Mouse (Mus musculus) neutrophil, adult 5-6 weeks (primary cell): ENCODE measurements around the gene Ccdc28a. TPM values are rescaled to one million over a fixed set of nuclear protein-coding genes. Genes with fewer than 3 reads are reported as not detected.

Experiments used
- ATAC-seq: fragments of 151-379, 151-347 bp; 2 replicates; pipeline ENCODE4 v1.8.0; 2017; ENCODE audit warnings: mild to moderate bottlenecking, moderate TSS enrichment; ENCODE audit not compliant: insufficient number of reproducible peaks, poor library complexity, low FRiP score, severe bottlenecking; ENCODE audit errors: extremely low read depth
- total RNA-seq: library from RNA; stranded (forward); fragments of 200-1000 nt; gene quantifications from 2 replicates; pipeline ENCODE4 v1.2.3, GENCODE M21; 2017

Ccdc28a gene
- total RNA-seq, 1 experiment from 2014 or later, result 19.0 TPM

DNA sequence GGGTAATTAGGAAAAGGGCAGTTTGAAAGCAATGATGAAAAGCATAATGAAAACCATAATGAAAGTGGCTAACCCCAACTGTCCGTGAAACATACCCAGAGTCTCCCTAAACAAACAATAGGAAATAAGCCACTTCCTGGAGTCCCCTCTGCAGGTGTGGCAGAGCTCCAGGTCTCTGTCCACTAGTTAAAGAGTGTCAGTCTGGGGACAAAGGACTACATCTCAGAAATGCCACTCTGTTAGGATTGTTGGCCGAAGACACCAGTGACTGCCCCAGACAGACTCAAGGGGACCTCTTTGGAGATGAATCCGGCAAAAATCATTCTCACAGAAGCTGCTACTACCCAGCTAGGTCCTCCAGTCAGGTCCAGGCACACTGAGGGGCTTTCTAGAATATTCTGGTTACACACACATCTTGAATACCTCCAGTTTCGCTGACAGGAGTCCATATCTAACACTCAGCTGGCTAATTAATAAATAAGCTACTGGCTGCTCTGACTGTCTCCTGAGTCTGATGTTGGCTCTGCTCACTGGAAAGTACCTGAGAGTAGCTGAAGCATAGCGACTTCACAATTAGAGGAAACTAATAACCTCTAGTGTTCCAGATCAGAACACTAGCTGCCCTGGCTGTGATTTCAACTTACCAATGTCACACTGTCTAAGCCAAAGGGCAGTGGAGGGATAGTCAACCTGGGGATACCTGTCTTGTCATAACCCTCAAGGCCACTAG lies 36.3 kb downstream of the Ccdc28a start:
- no peak for ATAC-seq

DNA sequence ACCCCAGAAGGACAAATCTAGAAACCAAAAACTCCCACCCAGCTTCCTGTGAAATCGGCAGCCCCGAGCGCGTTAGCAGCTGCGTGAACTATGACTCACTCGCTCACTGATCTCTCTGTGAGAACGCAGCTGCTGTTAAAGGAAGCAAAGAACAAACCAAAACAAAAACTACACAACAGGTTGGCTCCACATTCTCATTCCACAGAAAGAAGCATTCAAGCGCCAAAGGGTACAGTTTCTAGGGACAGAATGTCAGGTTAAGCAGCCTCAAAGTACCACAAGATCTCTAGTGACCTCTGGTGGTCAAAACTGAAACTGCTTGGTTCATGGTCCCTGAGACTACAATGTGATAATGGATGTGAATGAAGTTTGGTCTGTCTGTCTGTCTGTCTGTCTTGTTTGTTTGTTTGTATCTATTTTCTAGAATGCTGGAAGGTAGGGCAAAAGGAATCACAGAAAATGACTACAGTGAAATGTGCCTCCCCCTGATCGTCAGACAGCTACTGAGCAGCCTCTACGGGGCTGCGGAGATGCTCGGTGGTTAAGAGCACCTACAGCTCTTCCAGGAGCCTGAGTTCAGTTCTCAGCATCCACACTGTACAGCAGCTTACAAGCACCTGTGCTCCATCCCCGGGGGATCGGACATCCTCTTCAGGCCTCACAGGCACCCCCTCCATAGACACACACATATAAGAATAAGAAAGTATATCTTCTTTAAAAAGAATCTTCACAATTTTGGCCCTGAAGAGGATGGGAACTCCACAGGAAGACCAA lies 37.4 kb downstream of the Ccdc28a start:
- ATAC-seq, result peak; percentile 83

DNA sequence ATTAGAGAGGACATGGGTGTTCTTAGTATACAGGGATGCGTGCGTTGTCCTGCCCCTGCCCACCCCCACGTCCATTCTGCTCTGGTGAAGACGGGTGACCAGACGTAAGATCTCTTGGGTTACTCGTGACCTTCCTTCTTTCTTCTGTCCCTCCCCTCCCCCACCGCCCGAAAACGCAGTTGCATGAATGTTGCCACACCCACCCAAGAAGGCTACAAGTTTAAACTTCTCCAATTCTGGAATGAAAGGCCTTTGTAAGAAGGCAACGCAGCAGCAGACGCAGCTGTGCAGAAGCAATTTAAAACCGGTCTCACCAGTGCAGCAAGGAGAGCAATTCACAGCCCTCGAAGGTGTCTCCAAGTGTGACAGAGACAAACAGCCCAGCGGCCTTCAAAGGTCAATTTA lies 40.1 kb downstream of the Ccdc28a start:
- ATAC-seq, result peak; percentile 62

DNA sequence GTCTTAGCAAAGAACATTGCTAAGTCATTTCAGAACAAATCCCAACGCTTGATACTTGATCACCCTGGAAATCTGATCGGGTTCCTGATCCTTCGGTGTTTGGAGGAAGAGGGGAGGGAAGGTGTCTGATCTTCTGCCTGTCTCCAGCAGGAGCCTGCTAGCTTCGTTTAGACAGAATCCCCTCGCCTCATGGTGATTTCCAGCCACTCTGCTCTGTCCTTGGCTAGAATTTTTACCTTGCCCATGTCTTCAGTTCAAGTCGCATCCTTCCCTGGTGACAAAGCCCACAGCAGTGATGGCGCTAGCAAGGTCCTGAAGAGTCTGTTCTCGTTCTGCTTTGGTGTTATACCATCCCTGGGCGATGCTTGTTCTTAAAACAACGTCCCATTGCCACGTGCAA lies 40.6 kb downstream of the Ccdc28a start:
- no peak for ATAC-seq

DNA sequence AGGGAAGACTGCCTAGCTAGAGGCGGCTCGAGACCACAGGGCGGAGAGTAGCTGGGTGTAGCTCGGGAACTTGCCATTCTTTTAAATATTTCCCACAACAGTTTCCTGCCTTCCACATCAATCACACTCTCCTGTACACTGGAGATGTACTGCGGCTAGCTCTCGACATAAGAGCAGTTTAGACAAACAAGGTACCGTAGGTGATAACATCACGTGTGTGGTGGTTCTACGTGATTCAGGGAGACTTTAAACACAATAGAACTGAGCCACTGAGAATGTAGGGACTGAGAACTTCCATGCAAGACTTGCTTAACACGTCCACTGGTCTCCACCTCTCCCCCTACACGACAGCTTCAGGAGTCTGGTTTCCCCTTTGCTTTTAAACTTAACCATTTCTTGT lies 41.6 kb downstream of the Ccdc28a start:
- ATAC-seq, result no peak

DNA sequence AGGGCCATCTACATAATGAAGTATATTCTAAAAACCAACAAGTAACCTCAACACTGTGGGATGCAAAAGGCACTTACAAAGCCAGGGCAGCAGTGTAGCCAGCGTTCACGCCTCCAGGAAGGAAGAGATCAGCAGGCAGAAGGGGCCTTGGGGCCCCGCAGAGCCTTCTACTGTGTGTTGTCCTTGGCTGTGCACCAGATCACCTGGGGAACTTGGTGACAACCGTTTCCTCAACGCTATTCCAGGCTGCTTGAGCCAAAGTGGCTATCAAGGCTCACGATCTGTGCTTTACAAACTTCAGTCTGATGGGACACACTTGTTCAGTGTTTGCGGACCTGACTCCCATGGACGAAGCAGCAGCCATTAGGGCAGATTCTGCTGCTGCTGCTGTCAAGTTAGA lies 43.1 kb downstream of the Ccdc28a start:
- no peak for ATAC-seq

DNA sequence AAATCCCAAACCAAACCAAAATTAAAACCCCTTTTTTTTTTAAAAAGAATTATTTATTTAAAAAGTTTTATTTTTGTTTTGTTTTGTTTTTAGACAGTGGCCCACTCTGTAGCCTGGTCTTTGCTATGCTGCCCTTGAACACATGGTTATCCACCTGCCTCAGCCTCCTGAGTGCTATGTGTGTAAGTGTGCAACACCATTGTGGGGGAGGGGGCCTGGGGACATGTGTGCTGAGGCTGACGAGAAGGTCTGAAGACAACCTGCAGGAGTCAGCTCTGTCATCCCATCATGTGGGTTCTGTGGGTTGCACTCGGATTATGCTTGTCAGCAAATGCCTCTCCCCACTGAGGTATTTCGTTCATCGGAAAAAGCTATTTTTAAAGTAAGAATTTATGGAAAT lies 45.3 kb downstream of the Ccdc28a start:
- ATAC-seq, result no peak

DNA sequence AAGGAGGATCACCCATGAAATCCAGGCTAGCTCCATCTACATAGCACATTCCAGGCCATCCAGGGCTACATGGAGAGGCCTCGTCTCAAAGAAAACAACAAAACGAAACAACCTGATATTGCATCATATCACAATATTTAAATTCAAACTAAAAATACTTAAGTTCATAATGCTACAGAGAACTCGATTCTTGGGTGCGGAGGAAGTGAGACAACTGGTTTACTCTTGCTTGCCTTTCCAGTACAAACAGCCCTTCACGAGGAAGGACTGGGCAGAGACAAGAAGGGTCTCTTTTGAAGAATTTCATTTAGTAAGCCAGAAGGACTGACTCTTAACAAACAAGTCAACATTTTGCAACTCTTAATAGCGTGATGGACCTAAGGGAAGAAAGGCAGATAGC lies 46.2 kb downstream of the Ccdc28a start:
- no peak for ATAC-seq

DNA sequence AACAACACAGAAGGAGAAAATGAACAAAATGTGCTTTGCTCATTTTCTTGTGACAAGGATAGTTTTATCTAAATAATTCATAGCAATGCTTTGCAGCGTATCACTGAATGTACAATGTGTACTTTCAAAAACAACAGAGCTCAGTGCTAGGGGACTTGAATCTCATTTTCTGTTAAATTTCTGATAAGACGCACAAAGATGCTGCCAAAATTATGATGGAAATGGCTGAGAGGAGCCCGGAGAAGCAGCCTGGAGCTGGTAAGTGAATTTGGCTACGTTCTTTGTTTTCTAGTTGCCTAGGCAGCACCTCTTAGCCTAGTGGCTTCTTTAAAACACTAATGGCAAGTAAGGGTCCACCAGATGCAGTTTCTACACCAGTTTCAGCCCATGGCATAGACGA lies 52.6 kb downstream of the Ccdc28a start:
- ATAC-seq, result no peak

DNA sequence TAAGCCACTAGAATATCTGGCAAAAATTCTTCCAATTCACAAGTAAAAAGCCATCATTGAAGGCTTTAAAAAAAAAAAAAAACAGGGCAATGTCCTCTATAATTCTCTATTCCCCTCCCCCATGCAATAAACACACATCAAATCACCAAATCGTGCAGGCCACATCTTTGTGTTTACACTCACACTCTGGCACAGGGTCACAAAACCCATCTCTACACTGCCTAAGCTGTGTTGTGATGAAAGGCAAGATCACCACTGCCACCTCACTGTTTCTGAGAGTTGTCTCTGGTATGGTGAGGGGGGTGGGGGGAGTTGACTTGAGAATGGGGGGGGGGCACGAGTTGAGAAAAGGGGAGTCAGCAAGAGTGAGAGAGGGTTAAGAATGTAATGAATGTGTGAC lies 57.5 kb downstream of the Ccdc28a start:
- no peak for ATAC-seq

DNA sequence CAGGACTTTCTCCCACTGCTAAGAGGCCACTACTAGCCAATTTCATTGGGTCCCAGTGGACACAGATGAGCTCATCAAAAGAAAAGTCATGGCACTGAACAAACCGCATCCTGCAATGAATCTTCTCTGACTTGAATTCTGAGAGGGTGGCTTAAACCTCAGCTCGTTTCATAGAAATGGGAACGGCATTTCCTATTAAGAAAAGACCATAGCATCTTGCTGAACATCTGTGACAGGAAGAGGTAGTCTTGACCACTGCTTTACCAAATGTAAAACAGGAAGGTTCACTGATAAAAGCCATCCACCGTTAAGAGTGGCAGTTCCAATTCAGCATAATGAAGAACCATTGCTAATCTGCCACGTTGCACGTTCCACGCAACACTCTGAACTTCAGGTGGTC lies 58.1 kb downstream of the Ccdc28a start:
- ATAC-seq, result no peak

DNA sequence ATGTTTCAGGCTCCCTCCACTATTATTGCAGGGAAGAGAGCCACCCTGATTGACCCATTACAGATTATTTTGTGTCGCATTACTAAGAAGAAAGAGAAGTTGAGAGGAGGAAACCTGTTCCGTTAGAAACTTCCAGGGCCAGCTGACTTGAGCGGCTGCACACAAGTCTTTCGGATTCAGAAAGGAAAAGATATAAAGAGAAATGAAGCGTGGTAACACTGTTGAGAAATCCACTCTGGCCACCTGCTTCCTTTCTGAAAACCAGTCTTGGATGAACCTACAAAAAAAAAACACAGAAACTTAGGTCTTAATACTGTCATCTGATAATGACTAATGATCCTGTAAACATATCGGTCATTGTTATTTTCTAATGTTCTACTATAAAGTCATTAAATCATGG lies 59.7 kb downstream of the Ccdc28a start:
- no peak for ATAC-seq

Other genes starting within 250 kb of the Ccdc28a start
- gene Abracl, start 211.7 kb downstream of the Ccdc28a start, total RNA-seq, result 87.3 and 118 TPM in 2 replicates
- gene Reps1, start 179.1 kb downstream of the Ccdc28a start, total RNA-seq, result 47.9 and 49.1 TPM in 2 replicates
- gene Ect2l, start 24.1 kb downstream of the Ccdc28a start, total RNA-seq, result not detected in 2 replicates
- 0.12 and 0.23 TPM in 2 replicates for gene Nhsl1, start 84.0 kb upstream of the Ccdc28a start, total RNA-seq